In the genomic region with DNA sequence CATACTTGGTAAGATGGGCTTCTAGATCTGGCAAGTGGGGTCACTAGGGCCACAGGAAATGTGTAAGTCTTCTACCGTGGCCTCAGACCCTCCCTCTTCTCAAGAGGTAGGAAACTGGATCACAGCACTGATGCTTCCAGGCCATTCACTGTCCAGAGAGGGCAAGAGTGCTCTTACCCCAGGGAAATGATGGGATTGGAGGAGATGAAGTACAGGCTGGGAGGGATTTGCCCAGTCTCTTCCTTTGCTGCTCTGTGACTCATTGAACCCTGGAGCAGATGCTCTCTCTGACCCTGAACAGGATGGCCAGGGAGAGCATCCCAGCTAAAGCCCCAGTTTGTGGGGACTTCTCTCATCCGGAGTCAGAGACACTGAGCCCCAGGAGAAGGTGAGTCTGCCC, we compare ENCODE assay signal across 11 mouse cellular contexts. TPM values are rescaled to one million over a fixed set of nuclear protein-coding genes. Genes with fewer than 3 reads are reported as not detected.
A peak's percentile ranks its signal among the peaks of the same experiment; 100 is the strongest.
DNase-seq lines count a peak whose midpoint lies in the region; ATAC-seq and TF ChIP-seq lines count a peak whose summit lies in the region.
"Had no signal": no experiment of that assay in that cellular context is flagged by ENCODE, and none has a peak within 500 bp of the region (broad histone marks: within the 10 kb centered on the region; RNA-seq: fewer than 3 reads in every experiment).

No protein-coding gene starts in this region.

- no peak for ATAC-seq in hindbrain, postnatal 0 days
- ATAC-seq in neural tube, embryonic 14.5 days (ENCODE audit: low read depth), result no peak
- ATAC-seq in erythroblast, adult 5-6 weeks (replicated peaks; ENCODE audit: low FRiP score, poor library complexity, severe bottlenecking), result no peak

- DNase-seq in layer of hippocampus, adult 2 months (ENCODE audit: low spot score in 2 of 2), result no peak
- DNase-seq in layer of hippocampus, adult 8-10 months (ENCODE audit: low spot score in 2 of 2), result no peak
- DNase-seq in hindbrain, postnatal 0 days (ENCODE audit: low spot score), result no peak
- no peak for DNase-seq in right cerebral cortex, adult 18-20 months
- DNase-seq: thymus, postnatal 36 days had no signal

- no peaks in the 10 kb centered on the region for H3K27me3 ChIP-seq in hindbrain, postnatal 0 days (ENCODE audit: insufficient read depth, low read length)
- H3K27me3 ChIP-seq in neural tube, embryonic 14.5 days (ENCODE audit: control insufficient read depth, insufficient read depth, low read length), result no peaks in the 10 kb centered on the region

- peaks cover 37% of the 10 kb centered on the region for H3K4me1 ChIP-seq in embryonic fibroblast, embryonic 13.5 days (ENCODE audit: control insufficient read depth, insufficient read depth, low read length)
- peaks cover 50% of the 10 kb centered on the region for H3K4me1 ChIP-seq in hindbrain, postnatal 0 days (ENCODE audit: insufficient read depth, low read length)
- H3K4me1 ChIP-seq in neural tube, embryonic 14.5 days (ENCODE audit: control insufficient read depth, insufficient read depth, low read length), result peaks cover 40% of the 10 kb centered on the region

- no peak for TF ChIP-seq POLR2A in embryonic fibroblast, embryonic 13.5 days (IDR thresholded peaks at IDR 0.05; ENCODE audit: low read depth, low read length)

- 31% methylated on average over 2 of the region's 2 CpGs for WGBS in hindbrain, postnatal 0 days
- 51% methylated on average over 2 of the region's 2 CpGs for WGBS in neural tube, embryonic 14.5 days

- no peak overlapping the region for H3K4me3 ChIP-seq in layer of hippocampus, adult 2 months
- H3K4me3 ChIP-seq in embryonic fibroblast, embryonic 13.5 days (ENCODE audit: insufficient read depth, low read length), result no peak overlapping the region
- no peak overlapping the region for H3K4me3 ChIP-seq in hindbrain, postnatal 0 days (ENCODE audit: low read length)
- H3K4me3 ChIP-seq in neural tube, embryonic 14.5 days (ENCODE audit: low read depth, low read length), result no peak overlapping the region

- H3K9me3 ChIP-seq in hindbrain, postnatal 0 days (ENCODE audit: low read length), result no peaks in the 10 kb centered on the region
- no peaks in the 10 kb centered on the region for H3K9me3 ChIP-seq in neural tube, embryonic 14.5 days (ENCODE audit: control insufficient read depth, low read length)

- no peaks in the 10 kb centered on the region for H3K36me3 ChIP-seq in hindbrain, postnatal 0 days (ENCODE audit: insufficient read depth, low read length)
- H3K36me3 ChIP-seq in neural tube, embryonic 14.5 days (ENCODE audit: control insufficient read depth, insufficient read depth, low read length), result no peaks in the 10 kb centered on the region

- H3K27ac ChIP-seq in layer of hippocampus, adult 2 months, result peak overlapping the region; percentile 39; the same call in 1 of the 2 replicates
- H3K27ac ChIP-seq in embryonic fibroblast, embryonic 13.5 days (ENCODE audit: insufficient read depth, low read length), result peak overlapping the region; percentile 81
- H3K27ac ChIP-seq in hindbrain, postnatal 0 days, result peak overlapping the region; percentile 71; the same call in 1 of the 2 replicates
- 0 out of 2 replicates have a peak overlapping the region, but pooled peaks have one; percentile 28 for H3K27ac ChIP-seq in neural tube, embryonic 14.5 days (ENCODE audit: low read depth, low read length)

- TF ChIP-seq CTCF in layer of hippocampus, adult 2 months (conservative IDR thresholded peaks at IDR 0.05), result no peak
- TF ChIP-seq CTCF in embryonic fibroblast, embryonic 13.5 days (IDR thresholded peaks at IDR 0.05; ENCODE audit: borderline replicate concordance, insufficient read depth, low read length), result no peak
- no peak for TF ChIP-seq CTCF in hindbrain, postnatal 0 days (IDR thresholded peaks at IDR 0.05; ENCODE audit: low read depth)

- no peak overlapping the region for H3K9ac ChIP-seq in hindbrain, postnatal 0 days (replicated peaks; ENCODE audit: low read length)
- H3K9ac ChIP-seq in neural tube, embryonic 14.5 days (replicated peaks; ENCODE audit: low read depth, low read length), result no peak overlapping the region

- H3K4me2 ChIP-seq in hindbrain, postnatal 0 days (ENCODE audit: low read depth, low read length), result no peak overlapping the region
- no peak overlapping the region for H3K4me2 ChIP-seq in neural tube, embryonic 14.5 days (ENCODE audit: low read depth, low read length)

RNA-seq across cellular contexts. Expression of a gene that starts 10.3 kb away (rescaled TPM):
- total RNA-seq in layer of hippocampus, adult 2 months (2021), result 10 to 100 TPM; 71.8 to 86.4 TPM
- total RNA-seq in layer of hippocampus, adult 8-10 months (2022), result 100 to 1,000 TPM in 2 of 4 experiments, 10 to 100 TPM in 2; 84.1 to 114 (median 102) TPM
- polyA plus RNA-seq in embryonic fibroblast, embryonic 13.5 days (2011; ENCODE audit: insufficient read length, low read depth, missing spikeins), result 61.2 and 68.8 TPM in 2 replicates
- total RNA-seq in hindbrain, postnatal 0 days (2014; rRNA removed), result 114 and 152 TPM in 2 replicates
- 31.9 and 35.3 TPM in 2 replicates for polyA plus RNA-seq in hindbrain, postnatal 0 days (2015; fragmentation: Nextera tagmentation; extraction: Ambion mirVana)
- polyA plus RNA-seq in neural tube, embryonic 14.5 days (2014; fragmentation: Nextera tagmentation; extraction: Ambion mirVana), result 38.8 and 45.5 TPM in 2 replicates
- 0.42 and 6.1 TPM in 2 replicates for total RNA-seq in erythroblast, adult 5-6 weeks (2015; ENCODE audit: low replicate concordance)
- 2.9 TPM in 2 replicates for total RNA-seq in erythroblast, adult 5-6 weeks (2017; ENCODE audit: low replicate concordance)

RNA-seq across cellular contexts. Expression of a gene that starts 43.0 kb away (rescaled TPM):
- total RNA-seq in layer of hippocampus, adult 2 months (2021), result 100 to 1,000 TPM in 1 of 2 experiments, 10 to 100 TPM in 1; 100.0 to 103 TPM
- 100 to 1,000 TPM in 2 of 4 experiments, 10 to 100 TPM in 2; 94.1 to 110 (median 101) TPM for total RNA-seq in layer of hippocampus, adult 8-10 months (2022)
- 255 and 260 TPM in 2 replicates for polyA plus RNA-seq in embryonic fibroblast, embryonic 13.5 days (2011; ENCODE audit: insufficient read length, low read depth, missing spikeins)
- 77.1 and 88.4 TPM in 2 replicates for total RNA-seq in hindbrain, postnatal 0 days (2014; rRNA removed)
- polyA plus RNA-seq in hindbrain, postnatal 0 days (2015; fragmentation: Nextera tagmentation; extraction: Ambion mirVana), result 102 and 109 TPM in 2 replicates
- 153 and 177 TPM in 2 replicates for polyA plus RNA-seq in neural tube, embryonic 14.5 days (2014; fragmentation: Nextera tagmentation; extraction: Ambion mirVana)
- total RNA-seq in erythroblast, adult 5-6 weeks (2015; ENCODE audit: low replicate concordance), result 52.6 and 60.4 TPM in 2 replicates
- 66.1 and 94.8 TPM in 2 replicates for total RNA-seq in erythroblast, adult 5-6 weeks (2017; ENCODE audit: low replicate concordance)

RNA-seq across cellular contexts. Expression of a gene that starts 43.0 kb away (rescaled TPM):
- total RNA-seq in layer of hippocampus, adult 2 months (2021), result 10 to 100 TPM; 73.9 to 84.9 TPM
- total RNA-seq in layer of hippocampus, adult 8-10 months (2022), result 10 to 100 TPM; 67.4 to 77.6 (median 70.5) TPM
- 128 and 132 TPM in 2 replicates for polyA plus RNA-seq in embryonic fibroblast, embryonic 13.5 days (2011; ENCODE audit: insufficient read length, low read depth, missing spikeins)
- 56.0 and 61.6 TPM in 2 replicates for total RNA-seq in hindbrain, postnatal 0 days (2014; rRNA removed)
- 142 and 144 TPM in 2 replicates for polyA plus RNA-seq in hindbrain, postnatal 0 days (2015; fragmentation: Nextera tagmentation; extraction: Ambion mirVana)
- polyA plus RNA-seq in neural tube, embryonic 14.5 days (2014; fragmentation: Nextera tagmentation; extraction: Ambion mirVana), result 160 and 170 TPM in 2 replicates
- total RNA-seq in erythroblast, adult 5-6 weeks (2015; ENCODE audit: low replicate concordance), result 62.1 and 85.9 TPM in 2 replicates
- 40.4 and 54.4 TPM in 2 replicates for total RNA-seq in erythroblast, adult 5-6 weeks (2017; ENCODE audit: low replicate concordance)

RNA-seq across cellular contexts. Expression of a gene that starts 51.6 kb away (rescaled TPM):
- total RNA-seq in layer of hippocampus, adult 2 months (2021), result under 1 TPM in 1 of 2 experiments, not detected in 1; 0.18 TPM
- not detected for total RNA-seq in layer of hippocampus, adult 8-10 months (2022)
- not detected in 2 replicates for polyA plus RNA-seq in embryonic fibroblast, embryonic 13.5 days (2011; ENCODE audit: insufficient read length, low read depth, missing spikeins)
- not detected in 2 replicates for total RNA-seq in hindbrain, postnatal 0 days (2014; rRNA removed)
- not detected in 2 replicates for polyA plus RNA-seq in hindbrain, postnatal 0 days (2015; fragmentation: Nextera tagmentation; extraction: Ambion mirVana)
- polyA plus RNA-seq in neural tube, embryonic 14.5 days (2014; fragmentation: Nextera tagmentation; extraction: Ambion mirVana), result not detected in 2 replicates
- not detected in 2 replicates for total RNA-seq in erythroblast, adult 5-6 weeks (2015; ENCODE audit: low replicate concordance)
- total RNA-seq in erythroblast, adult 5-6 weeks (2017; ENCODE audit: low replicate concordance), result not detected in 2 replicates
- total RNA-seq: ES-E14 had no signal
- polyA plus RNA-seq: limb, embryonic 11.5 days; spleen, adult 2 months had no signal

Comparison
In these comparisons a context has a peak if more than half of its experiments do, and no peak if none do; other contexts are left out.
1. H3K27ac ChIP-seq: peak in every context shown above with its lines; median percentile 81 in embryonic fibroblast, embryonic 13.5 days; 71 in hindbrain, postnatal 0 days; 39 in layer of hippocampus, adult 2 months; 28 in neural tube, embryonic 14.5 days.
2. RNA of a gene that starts 10.3 kb away (total RNA-seq): 114 to 152 TPM in hindbrain, postnatal 0 days, 84.1 to 114 TPM in layer of hippocampus, adult 8-10 months and 71.8 to 86.4 TPM in layer of hippocampus, adult 2 months; 0.42 to 6.1 TPM in erythroblast, adult 5-6 weeks; every median in the first group is over 10 times any median in the second.